Mouse (Mus musculus) embryonic fibroblast, embryonic 13.5 days (primary cell): ENCODE data around the gene Ppat.

Experiments used
- CTCF ChIP-seq: IDR thresholded peaks from 2 replicates; pipeline ENCODE4 v1.5.1; 2011; ENCODE audit warnings: mild to moderate bottlenecking, control low read depth, low read length, moderate library complexity, borderline replicate concordance; ENCODE audit not compliant: insufficient read depth
- POLR2A ChIP-seq: IDR thresholded peaks from 2 replicates; pipeline ENCODE4 v1.6.1; 2011; ENCODE audit warnings: low read depth, mild to moderate bottlenecking, control low read depth, low read length, moderate library complexity

- TF ChIP-seq CTCF (no peak), POLR2A (no peak)
Measured at GRCm38 (mm10) chr5:76953794-76954193, 2.4 kb upstream of the Ppat start.
